Mouse (Mus musculus) hindbrain, embryonic 12.5 days (tissue): ENCODE results near the gene Iqgap2. TPM values are rescaled to one million over a fixed set of nuclear protein-coding genes. Genes with fewer than 3 reads are reported as not detected.

Source experiments
- ATAC-seq: fragments of 200-750 bp; cut with Nextera tagmentation; 2 replicates; pipeline ENCODE4 v1.8.0; 2017; ENCODE audit warnings: moderate TSS enrichment; ENCODE audit not compliant: low FRiP score
- H3K27ac ChIP-seq: fragments of 300-500 bp; sonication (generic); 2 replicates; pipeline ENCODE4 v1.5.1; 2016; ENCODE audit warnings: mild to moderate bottlenecking
- H3K27me3 ChIP-seq: fragments of 300-500 bp; sonication (generic); 2 replicates; pipeline ENCODE4 v1.6.1; 2016; ENCODE audit warnings: mild to moderate bottlenecking
- H3K36me3 ChIP-seq: fragments of 300-500 bp; sonication (generic); 2 replicates; pipeline ENCODE4 v1.6.1; 2016; ENCODE audit warnings: mild to moderate bottlenecking
- H3K4me1 ChIP-seq: fragments of 300-500 bp; sonication (generic); 2 replicates; pipeline ENCODE4 v1.6.1; 2016
- H3K4me2 ChIP-seq: fragments of 300-500 bp; sonication (generic); replicated peaks from 2 replicates; pipeline ENCODE4 v1.6.1; 2016; ENCODE audit warnings: mild to moderate bottlenecking
- H3K4me3 ChIP-seq: fragments of 300-500 bp; sonication (generic); 2 replicates; pipeline ENCODE4 v1.5.1; 2016; ENCODE audit warnings: mild to moderate bottlenecking
- H3K9ac ChIP-seq: fragments of 300-500 bp; sonication (generic); 2 replicates; pipeline ENCODE4 v1.6.1; 2016; ENCODE audit warnings: mild to moderate bottlenecking, moderate library complexity
- H3K9me3 ChIP-seq: fragments of 300-500 bp; sonication (generic); replicated peaks from 2 replicates; pipeline ENCODE4 v1.6.1; 2016; ENCODE audit warnings: mild to moderate bottlenecking
- WGBS: fragments of 180-500 bp; shearing (Covaris S2); methylation state at CpG from one replicate; pipeline ENCODE4 v1.1.7; 2016; 5-methylcytosine and 5-hydroxymethylcytosine counted together
- polyA plus RNA-seq: library from polyadenylated mRNA; unstranded; fragments of >200 nt; fragmentation: Nextera tagmentation; extraction: Ambion mirVana; gene quantifications from 2 replicates; pipeline ENCODE4 v1.2.1, GENCODE M21; 2016

Iqgap2 gene
- polyA plus RNA-seq, 1 experiment from 2014 or later = 14.0 TPM

DNA sequence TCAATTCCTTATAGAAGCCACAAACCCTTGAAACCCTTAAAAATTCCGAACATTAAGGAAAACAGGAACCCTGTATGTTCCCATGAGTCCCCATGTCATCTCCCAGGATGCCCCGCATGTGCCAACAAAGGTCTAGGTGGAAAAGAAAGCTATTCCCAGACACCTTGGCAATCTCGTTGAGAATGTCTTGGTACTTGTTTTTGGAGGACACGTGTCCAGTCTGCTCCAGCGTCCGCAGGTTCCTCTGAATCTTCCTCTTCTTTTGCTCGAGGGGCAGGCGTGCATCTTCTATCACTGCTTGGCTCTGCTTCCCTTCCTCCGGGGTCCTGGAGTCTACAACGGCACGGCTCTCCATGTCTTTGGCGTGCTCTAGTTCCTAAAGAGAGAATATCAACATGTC lies 256.4 kb downstream of the Iqgap2 start:
- WGBS = 93% methylated on average over 12 of the region's 12 CpGs
- peaks cover 9% of the 10 kb centered on the region; the same call in 1 of the 2 replicates for H3K36me3 ChIP-seq
- no peak for ATAC-seq
- H3K4me1 ChIP-seq = peaks cover 18% of the 10 kb centered on the region
- no peak overlapping the region for H3K4me2 ChIP-seq
- no peak overlapping the region for H3K4me3 ChIP-seq
- H3K27ac ChIP-seq = no peak overlapping the region
- no peaks in the 10 kb centered on the region for H3K27me3 ChIP-seq
- no peaks in the 10 kb centered on the region for H3K9me3 ChIP-seq
- H3K9ac ChIP-seq = no peak overlapping the region

DNA sequence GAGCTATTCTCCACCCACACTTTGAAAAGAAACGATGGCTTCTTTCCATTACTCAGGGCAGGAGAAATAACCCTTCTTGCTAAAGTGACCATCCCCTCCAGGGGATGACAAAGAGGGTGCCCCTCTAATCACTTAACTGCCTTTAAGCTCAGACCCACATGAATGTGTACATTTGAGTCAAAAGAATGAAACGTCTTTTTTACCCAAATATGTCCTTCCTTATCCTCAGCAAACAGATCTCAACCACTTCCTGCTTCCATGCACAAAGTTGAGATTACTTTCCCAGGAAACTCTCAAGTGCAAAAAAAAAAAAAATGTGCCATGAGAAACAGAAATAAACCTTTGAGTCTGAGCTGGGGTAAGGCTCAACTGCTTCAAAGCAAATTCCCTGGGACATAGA lies 257.3 kb downstream of the Iqgap2 start:
- no peaks in the 10 kb centered on the region for H3K27me3 ChIP-seq
- WGBS = 69% methylated on average over 2 of the region's 2 CpGs
- ATAC-seq = no peak

DNA sequence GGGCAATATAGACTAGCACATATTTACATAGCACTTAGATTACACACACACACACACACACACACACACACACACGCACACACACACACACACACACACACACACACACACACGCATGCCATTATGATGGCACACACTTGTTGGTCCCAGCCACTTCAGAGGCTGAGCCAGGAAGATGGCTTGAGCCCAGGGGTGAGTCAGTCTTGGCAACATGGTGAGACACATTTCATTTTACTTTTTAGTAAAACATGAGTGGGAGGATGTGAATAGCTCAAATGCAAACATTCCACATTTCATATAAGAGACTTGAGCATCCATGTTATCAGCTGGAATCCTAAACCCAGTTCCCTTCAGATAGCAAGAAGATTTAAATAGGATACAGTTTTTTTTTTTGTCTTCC lies 258.3 kb downstream of the Iqgap2 start:
- 74% methylated on average over 2 of the region's 2 CpGs for WGBS
- H3K9ac ChIP-seq = no peak overlapping the region
- no peak for ATAC-seq
- no peak overlapping the region for H3K4me3 ChIP-seq
- H3K4me1 ChIP-seq = peaks cover 6% of the 10 kb centered on the region; the same call in 1 of the 2 replicates
- H3K27ac ChIP-seq = no peak overlapping the region
- no peaks in the 10 kb centered on the region for H3K27me3 ChIP-seq
- no peak overlapping the region for H3K4me2 ChIP-seq
- no peaks in the 10 kb centered on the region for H3K9me3 ChIP-seq
- H3K36me3 ChIP-seq = peaks cover 16% of the 10 kb centered on the region; the same call in 1 of the 2 replicates

More for the DNA sequence above, 257.3 kb downstream of the Iqgap2 start:
- no peak overlapping the region for H3K4me2 ChIP-seq
- H3K4me1 ChIP-seq = peaks cover 16% of the 10 kb centered on the region
- H3K4me3 ChIP-seq = no peak overlapping the region
- no peak overlapping the region for H3K9ac ChIP-seq
- peaks cover 15% of the 10 kb centered on the region; the same call in 1 of the 2 replicates for H3K36me3 ChIP-seq
- H3K9me3 ChIP-seq = no peaks in the 10 kb centered on the region
- no peak overlapping the region for H3K27ac ChIP-seq

DNA sequence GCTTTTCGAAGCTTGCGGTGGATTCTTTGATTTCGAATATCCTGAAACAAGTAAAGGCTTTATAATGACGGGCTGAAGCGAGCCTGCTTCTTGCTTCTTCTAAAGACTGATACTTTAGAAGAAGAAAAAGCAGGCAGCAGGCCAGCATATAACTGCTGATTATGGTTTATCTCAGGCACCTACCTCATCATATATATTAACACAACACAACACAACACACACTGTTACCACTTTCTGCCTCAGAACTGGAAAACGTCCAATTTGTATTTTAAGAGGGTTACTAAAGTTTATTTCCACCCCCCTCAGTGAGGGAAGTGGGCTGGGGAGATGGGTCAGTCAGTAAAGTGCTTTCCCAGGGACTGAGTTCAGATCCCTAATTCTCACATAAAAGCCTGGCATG lies 259.6 kb downstream of the Iqgap2 start:
- peaks cover 16% of the 10 kb centered on the region; the same call in 1 of the 2 replicates for H3K36me3 ChIP-seq

DNA sequence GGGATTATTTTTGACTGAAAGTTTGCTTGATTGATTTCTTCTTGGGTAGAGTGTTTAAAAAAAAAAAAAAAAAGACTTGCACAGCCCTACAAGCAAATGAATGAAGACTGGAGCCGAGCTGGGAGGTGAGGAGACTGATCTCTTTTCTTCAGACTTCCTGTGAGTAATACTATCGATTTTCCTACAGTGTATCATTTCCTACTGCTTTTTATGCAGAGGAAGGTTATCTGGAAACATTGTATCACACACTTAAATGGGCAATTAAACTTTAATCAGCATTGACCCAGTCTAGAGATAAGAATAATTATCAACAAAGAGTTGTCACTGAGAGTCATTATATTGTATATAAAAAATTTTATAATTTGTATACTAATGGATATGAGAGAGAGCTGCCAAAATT lies 261.0 kb downstream of the Iqgap2 start:
- Histone ChIP-seq H3K4me2 (no peak overlapping the region), H3K9ac (no peak overlapping the region), H3K27ac (no peak overlapping the region), H3K4me3 (no peak overlapping the region), H3K4me1 (no peaks in the 10 kb centered on the region), H3K9me3 (no peaks in the 10 kb centered on the region), H3K27me3 (no peaks in the 10 kb centered on the region), H3K36me3 (peaks cover 16% of the 10 kb centered on the region; the same call in 1 of the 2 replicates)
- no peak for ATAC-seq
- 81% methylated on average over 2 of the region's 2 CpGs for WGBS

More for the DNA sequence above, 259.6 kb downstream of the Iqgap2 start:
- no peak for ATAC-seq
- no peak overlapping the region for H3K4me2 ChIP-seq
- no peak overlapping the region for H3K9ac ChIP-seq
- H3K4me3 ChIP-seq = no peak overlapping the region
- H3K27me3 ChIP-seq = no peaks in the 10 kb centered on the region
- WGBS = 96% methylated on average over 6 of the region's 6 CpGs
- H3K4me1 ChIP-seq = no peaks in the 10 kb centered on the region; the same call in 1 of the 2 replicates
- no peak overlapping the region for H3K27ac ChIP-seq
- no peaks in the 10 kb centered on the region for H3K9me3 ChIP-seq

DNA sequence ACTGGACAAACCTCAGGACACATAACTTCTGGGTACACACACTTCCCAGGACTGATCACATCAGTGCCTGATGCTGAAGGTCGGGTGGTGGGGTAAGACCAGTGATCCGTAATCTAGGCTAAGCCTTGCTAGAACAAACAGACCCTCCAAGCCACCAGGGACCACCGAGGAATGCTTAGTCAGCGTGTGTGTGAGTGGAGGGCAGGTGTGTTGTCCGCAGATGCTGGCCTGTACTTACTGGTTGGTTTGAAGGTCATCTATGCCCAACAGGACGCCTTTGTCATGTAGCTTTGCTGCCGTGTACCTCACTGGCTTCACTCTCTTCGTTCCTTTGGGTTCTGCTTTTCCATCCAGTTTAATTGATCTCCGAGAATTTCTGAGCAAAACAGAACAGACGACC lies 262.0 kb downstream of the Iqgap2 start:
- no peak overlapping the region for H3K9ac ChIP-seq
- H3K27ac ChIP-seq = no peak overlapping the region
- no peaks in the 10 kb centered on the region for H3K27me3 ChIP-seq
- WGBS = 88% methylated on average over 10 of the region's 10 CpGs
- H3K4me2 ChIP-seq = no peak overlapping the region
- peaks cover 14% of the 10 kb centered on the region; the same call in 1 of the 2 replicates for H3K36me3 ChIP-seq
- no peak overlapping the region for H3K4me3 ChIP-seq
- no peaks in the 10 kb centered on the region for H3K9me3 ChIP-seq
- no peaks in the 10 kb centered on the region for H3K4me1 ChIP-seq
- ATAC-seq = no peak

DNA sequence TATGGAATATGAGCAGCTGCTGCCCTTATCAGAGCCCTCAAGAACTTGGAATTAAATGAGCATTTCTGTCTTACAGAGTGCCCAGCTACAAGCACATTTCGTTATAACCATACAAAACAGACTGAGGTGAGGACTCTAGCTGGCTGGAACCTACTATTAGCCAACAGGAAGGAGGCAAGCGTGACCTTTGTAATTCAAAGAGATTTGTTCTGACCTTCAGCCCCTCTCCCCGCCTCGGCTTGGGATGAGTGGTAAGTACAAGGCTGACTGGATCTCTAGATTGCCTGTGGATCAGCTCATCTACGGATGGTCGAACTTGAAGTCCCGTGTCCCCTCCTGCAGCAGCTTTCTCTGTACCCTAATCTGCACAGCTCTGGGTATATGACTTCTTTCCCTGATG lies 265.0 kb downstream of the Iqgap2 start:
- Histone ChIP-seq H3K9ac (no peak overlapping the region), H3K4me3 (no peak overlapping the region), H3K27ac (no peak overlapping the region), H3K9me3 (no peaks in the 10 kb centered on the region), H3K27me3 (no peaks in the 10 kb centered on the region), H3K36me3 (peaks cover 12% of the 10 kb centered on the region; the same call in 1 of the 2 replicates), H3K4me2 (no peak overlapping the region), H3K4me1 (no peaks in the 10 kb centered on the region)
- 67% methylated on average over 7 of the region's 7 CpGs for WGBS
- no peak for ATAC-seq

DNA sequence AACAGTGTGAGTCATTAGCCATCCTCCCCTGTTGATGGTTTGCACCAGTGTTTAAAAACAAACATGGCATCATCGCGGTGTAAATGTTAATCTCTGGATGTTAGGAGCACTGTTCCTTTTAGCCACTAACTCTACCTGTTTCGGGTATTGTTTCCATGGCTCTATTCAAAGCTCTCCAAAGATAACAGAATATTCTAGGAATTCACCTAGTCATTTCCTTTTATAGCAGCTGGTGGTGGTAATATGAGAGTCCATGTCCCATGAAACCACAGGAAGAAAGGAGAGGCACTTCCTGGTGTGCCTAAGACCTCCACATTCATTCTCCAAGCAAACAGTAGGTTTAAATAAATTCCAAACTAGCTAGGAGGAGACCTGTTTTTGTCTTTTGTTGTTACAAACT lies 268.7 kb downstream of the Iqgap2 start:
- WGBS = 72% methylated on average over 3 of the region's 3 CpGs
- ATAC-seq = no peak
- Histone ChIP-seq H3K27ac (no peak overlapping the region), H3K27me3 (no peaks in the 10 kb centered on the region), H3K9ac (no peak overlapping the region), H3K4me1 (peaks cover 6% of the 10 kb centered on the region; the same call in 1 of the 2 replicates), H3K9me3 (no peaks in the 10 kb centered on the region), H3K36me3 (no peaks in the 10 kb centered on the region), H3K4me2 (no peak overlapping the region), H3K4me3 (no peak overlapping the region)

DNA sequence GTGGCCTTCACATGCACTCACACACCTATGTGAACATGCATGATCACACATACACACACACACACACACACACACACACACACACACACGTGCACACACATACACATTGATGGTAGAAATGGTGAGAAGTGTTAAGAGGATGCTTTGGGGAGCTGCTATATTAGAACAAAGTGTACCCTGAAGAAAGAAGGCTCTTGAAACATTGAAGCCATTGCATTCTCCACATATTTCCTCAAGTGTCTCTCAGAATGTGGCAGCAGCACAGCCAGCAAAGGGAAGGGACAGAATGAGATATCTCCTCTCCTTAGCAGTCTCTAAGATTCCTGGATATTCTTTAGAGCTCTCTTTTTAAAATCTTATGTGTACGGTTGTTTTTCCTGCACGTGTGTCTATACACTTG lies 270.2 kb downstream of the Iqgap2 start:
- Histone ChIP-seq H3K4me3 (no peak overlapping the region), H3K27me3 (no peaks in the 10 kb centered on the region), H3K9me3 (no peaks in the 10 kb centered on the region), H3K4me1 (peaks cover 12% of the 10 kb centered on the region), H3K4me2 (no peak overlapping the region), H3K27ac (no peak overlapping the region), H3K9ac (no peak overlapping the region), H3K36me3 (no peaks in the 10 kb centered on the region)
- 76% methylated on average over 3 of the region's 3 CpGs for WGBS
- no peak for ATAC-seq

DNA sequence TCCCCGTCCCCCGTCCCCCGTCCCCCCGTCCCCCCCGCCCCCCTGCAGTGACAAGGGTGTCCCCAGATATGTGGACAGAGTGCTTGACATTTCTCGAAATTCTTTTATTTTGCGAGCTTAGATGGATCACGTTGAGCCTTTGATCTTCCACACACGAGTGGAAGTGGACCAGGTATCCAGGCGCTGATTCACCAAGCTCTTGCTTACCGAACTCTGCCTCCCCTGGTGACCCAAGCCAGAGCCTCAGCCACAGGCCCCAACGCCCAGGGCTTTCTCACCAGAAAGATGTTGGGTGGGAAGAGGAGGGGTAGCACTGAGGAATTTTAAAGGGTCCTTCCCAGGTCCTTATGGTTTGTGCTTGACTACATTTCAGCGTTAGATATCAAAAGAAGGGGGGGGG lies 272.9 kb downstream of the Iqgap2 start:
- peak overlapping the region; percentile 75; the same call in 1 of the 2 replicates for H3K27ac ChIP-seq
- WGBS = 11% methylated on average over 13 of the region's 13 CpGs

DNA sequence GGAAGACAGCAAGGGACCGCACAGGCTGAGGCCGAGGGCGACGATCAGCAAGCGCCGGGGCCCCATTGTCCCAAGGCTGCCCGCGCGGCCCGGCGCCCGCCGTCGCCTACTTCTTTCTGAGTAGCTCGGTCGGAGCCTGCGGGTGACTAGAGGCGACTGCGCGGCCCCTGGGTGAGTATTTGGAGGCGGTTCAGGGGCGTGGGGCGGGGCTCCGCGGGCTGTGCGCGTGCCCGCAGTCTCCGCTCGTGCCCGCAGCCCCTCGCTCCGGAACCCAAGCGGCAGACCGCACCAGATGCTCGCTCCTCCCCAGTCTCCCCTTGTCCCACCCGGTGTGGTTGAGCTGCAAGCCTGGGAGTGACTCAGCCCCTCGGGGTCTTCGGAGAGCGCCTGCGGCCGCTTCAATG lies 273.4 kb downstream of the Iqgap2 start, which contains the start of gene F2r:
F2r (minus strand) TSS at position 179 of the 404 bp plus-strand sequence.
- Histone ChIP-seq H3K36me3 (no peaks in the 10 kb centered on the region), H3K27me3 (no peaks in the 10 kb centered on the region), H3K4me1 (peaks cover 35% of the 10 kb centered on the region), H3K4me3 (peak within 1 kb of the TSS; percentile 86), H3K9me3 (no peaks in the 10 kb centered on the region), H3K27ac (peak within 1 kb of the TSS; percentile 75), H3K9ac (peak within 1 kb of the TSS; percentile 93), H3K4me2 (peak within 1 kb of the TSS; percentile 74)
- ATAC-seq = peak; percentile 93
- 0% methylated on average over 41 of the region's 42 CpGs for WGBS

More for the DNA sequence above, 272.9 kb downstream of the Iqgap2 start:
- Histone ChIP-seq H3K4me2 (peak overlapping the region; percentile 74), H3K4me3 (peak overlapping the region; percentile 86), H3K9ac (peak overlapping the region; percentile 93), H3K36me3 (no peaks in the 10 kb centered on the region), H3K4me1 (peaks cover 35% of the 10 kb centered on the region), H3K27me3 (no peaks in the 10 kb centered on the region), H3K9me3 (no peaks in the 10 kb centered on the region)
- 0 out of 2 replicates have a peak, but pooled peaks have one; percentile 11 for ATAC-seq

DNA sequence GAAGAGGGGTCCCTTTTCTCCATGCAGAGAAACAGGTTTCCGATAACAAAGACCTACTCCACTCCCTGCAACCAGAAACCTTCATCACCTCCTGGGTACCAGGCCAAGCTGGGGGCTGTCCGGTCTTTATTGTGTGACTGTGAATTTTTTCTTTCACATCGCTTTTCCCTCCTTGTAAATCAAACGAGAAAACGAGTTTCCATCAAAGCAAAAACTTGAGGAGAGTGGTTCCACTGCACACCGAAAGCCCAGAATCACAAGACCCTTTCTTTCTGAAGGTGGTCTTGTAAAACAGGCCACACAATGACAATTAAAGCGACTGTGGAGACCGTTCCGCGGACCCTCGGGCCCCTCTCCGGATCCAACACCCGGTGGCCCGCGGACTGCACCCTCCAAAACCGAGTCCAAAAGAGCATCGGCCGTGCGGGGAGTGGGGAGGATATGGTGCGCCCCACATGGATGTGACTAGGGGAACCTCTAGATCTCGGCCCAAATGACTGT lies 274.0 kb downstream of the Iqgap2 start:
- Histone ChIP-seq H3K27me3 (no peaks in the 10 kb centered on the region), H3K4me3 (peak overlapping the region; percentile 86), H3K27ac (peak overlapping the region; percentile 75), H3K4me2 (peak overlapping the region; percentile 74), H3K36me3 (no peaks in the 10 kb centered on the region), H3K9me3 (no peaks in the 10 kb centered on the region), H3K4me1 (peaks cover 35% of the 10 kb centered on the region), H3K9ac (peak overlapping the region; percentile 93)
- 1% methylated on average over 21 of the region's 21 CpGs for WGBS
- peak; percentile 69 for ATAC-seq

DNA sequence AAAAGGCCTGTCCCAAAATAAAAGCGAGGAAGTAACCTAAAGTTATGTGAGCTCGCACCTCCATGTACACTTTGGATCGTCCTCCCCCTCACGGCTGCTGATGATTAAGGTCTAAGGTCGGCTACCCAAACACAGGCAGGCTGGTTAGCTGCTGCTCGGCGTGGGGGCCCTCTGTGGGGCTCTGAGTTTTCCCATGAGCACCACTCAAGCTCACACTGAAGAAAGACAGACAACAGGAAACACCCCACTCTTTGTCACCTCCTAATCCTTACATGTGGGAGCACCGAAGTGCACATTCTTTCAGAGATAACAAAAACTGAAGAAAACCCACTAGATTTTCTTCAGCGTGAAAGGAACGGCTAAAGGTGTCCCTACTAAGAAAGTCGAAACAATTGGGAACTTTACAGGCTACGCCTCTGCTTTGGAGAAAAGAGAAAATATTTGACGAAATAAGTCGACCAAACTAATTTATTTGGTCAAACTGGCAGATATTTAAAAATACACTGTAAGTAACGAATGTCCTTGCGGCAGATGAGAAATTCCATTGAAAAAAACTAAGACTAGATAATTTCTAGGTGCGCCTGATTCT lies 274.5 kb downstream of the Iqgap2 start:
- Histone ChIP-seq H3K4me3 (peak overlapping the region; percentile 86), H3K27me3 (no peaks in the 10 kb centered on the region), H3K4me2 (peak overlapping the region; percentile 74), H3K9ac (peak overlapping the region; percentile 93), H3K27ac (no peak overlapping the region), H3K9me3 (no peaks in the 10 kb centered on the region), H3K36me3 (no peaks in the 10 kb centered on the region), H3K4me1 (peaks cover 35% of the 10 kb centered on the region)
- whole genome bisulfite sequencing = 9% methylated on average over 17 of the region's 17 CpGs
- ATAC-seq = no peak
